Mouse (Mus musculus): Measurements from ENCODE around the gene Tert. TPM values are rescaled to one million over a fixed set of nuclear protein-coding genes. Genes with fewer than 3 reads are reported as not detected.

Tert gene
- polyA plus RNA-seq (2016; fragmentation: Nextera tagmentation; extraction: Ambion mirVana), result 9.2 and 10.4 TPM in 2 replicates

DNA sequence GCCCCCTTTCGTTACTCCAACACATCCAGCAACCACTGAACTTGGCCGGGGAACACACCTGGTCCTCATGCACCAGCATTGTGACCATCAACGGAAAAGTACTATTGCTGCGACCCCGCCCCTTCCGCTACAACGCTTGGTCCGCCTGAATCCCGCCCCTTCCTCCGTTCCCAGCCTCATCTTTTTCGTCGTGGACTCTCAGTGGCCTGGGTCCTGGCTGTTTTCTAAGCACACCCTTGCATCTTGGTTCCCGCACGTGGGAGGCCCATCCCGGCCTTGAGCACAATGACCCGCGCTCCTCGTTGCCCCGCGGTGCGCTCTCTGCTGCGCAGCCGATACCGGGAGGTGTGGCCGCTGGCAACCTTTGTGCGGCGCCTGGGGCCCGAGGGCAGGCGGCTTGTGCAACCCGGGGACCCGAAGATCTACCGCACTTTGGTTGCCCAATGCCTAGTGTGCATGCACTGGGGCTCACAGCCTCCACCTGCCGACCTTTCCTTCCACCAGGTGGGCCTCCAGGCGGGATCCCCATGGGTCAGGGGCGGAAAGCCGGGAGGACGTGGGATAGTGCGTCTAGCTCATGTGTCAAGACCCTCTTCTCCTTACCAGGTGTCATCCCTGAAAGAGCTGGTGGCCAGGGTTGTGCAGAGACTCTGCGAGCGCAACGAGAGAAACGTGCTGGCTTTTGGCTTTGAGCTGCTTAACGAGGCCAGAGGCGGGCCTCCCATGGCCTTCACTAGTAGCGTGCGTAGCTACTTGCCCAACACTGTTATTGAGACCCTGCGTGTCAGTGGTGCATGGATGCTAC, at the start of gene Tert:
TSS of gene Tert (plus strand) at position 167 of the 805 bp plus-strand sequence.
- Histone ChIP-seq H3K4me1 (peaks cover 27% of the 10 kb centered on the region), H3K27ac (replicated peaks) (peak within 1 kb of the TSS; percentile 90), H3K4me3 (peak within 1 kb of the TSS; percentile 73), H3K27me3 (replicated peaks; ENCODE audit: low read depth, poor library complexity, severe bottlenecking) (no peaks in the 10 kb centered on the region), H3K36me3 (replicated peaks) (peaks cover 32% of the 10 kb centered on the region), H3K9me3 (no peaks in the 10 kb centered on the region)
- peak; percentile 83 for DNase-seq (ENCODE audit: low spot score)
- WGBS, result 10% methylated on average over 47 of the region's 47 CpGs

DNA sequence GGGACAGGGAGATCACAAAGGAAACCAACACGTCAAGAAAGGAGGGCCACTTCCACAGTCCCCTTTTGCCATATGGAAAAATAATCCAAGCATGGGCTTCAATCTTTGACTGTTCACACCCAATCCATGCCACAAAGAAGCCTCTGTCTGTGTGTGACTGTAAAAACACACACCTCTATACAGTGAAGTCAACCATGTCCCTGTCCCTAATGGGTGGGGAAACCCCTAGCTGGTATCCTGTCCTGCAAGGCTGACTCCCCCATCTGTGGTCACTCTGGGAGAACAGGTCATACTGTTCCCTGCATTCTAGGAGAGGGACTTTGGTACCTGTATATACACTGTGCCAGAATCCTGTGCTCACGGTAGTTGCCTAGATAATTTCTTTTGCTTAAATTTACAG, 49.4 kb upstream of the Tert start:
- no peaks in the 10 kb centered on the region for H3K27me3 ChIP-seq (replicated peaks; ENCODE audit: low read depth, poor library complexity, severe bottlenecking)
- no peak for DNase-seq (ENCODE audit: low spot score)
- H3K9me3 ChIP-seq, result no peaks in the 10 kb centered on the region
- no peak overlapping the region for H3K27ac ChIP-seq (replicated peaks)
- 75% methylated on average over 2 of the region's 2 CpGs for WGBS
- H3K36me3 ChIP-seq (replicated peaks), result no peaks in the 10 kb centered on the region
- no peaks in the 10 kb centered on the region for H3K4me1 ChIP-seq
- no peak overlapping the region for H3K4me3 ChIP-seq

DNA sequence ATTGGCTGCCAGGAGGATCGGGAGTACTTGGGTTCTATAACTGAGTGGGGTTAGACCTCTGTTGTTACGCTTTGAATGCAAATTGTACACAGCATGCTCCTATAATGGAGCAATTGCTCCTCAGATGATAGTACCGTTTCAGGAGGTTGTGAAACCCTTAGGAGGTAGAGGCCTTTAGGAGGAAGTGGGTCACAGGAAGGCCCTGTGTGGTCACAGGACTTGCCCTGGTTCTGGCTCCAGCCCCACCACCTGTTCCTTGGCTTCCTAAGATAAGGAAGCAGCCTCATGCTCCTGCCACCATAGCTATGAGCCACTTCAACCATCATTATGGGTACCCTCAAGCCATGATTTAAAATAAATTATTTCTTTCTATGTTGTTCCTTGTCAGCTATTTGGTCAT, 35.2 kb upstream of the Tert start:
- 89% methylated on average over 3 of the region's 3 CpGs for WGBS
- Histone ChIP-seq H3K9me3 (no peaks in the 10 kb centered on the region), H3K4me1 (no peaks in the 10 kb centered on the region), H3K4me3 (no peak overlapping the region), H3K27ac (replicated peaks) (no peak overlapping the region), H3K36me3 (replicated peaks) (no peaks in the 10 kb centered on the region), H3K27me3 (replicated peaks; ENCODE audit: low read depth, poor library complexity, severe bottlenecking) (no peaks in the 10 kb centered on the region)
- DNase-seq (ENCODE audit: low spot score), result no peak

DNA sequence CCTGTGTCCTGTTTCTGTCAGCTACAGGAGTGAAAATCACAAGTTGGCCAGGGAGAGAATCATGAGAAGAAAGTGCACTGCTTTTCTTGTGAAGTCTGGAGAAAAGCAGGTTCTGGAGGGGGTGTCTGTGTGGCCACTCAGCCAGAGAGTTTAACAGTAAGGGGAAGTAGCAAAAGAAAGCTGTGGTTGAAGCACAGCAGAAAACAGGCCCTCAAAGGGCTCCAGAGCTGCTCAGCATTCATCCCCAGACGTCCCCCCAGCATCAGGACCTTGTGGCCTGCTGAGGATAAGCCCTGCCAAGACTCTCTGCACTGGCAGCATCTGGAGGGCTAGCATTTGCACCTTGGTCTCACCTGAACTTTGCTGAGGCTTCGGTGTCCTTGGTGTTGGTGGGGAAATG, 34.2 kb upstream of the Tert start:
- no peaks in the 10 kb centered on the region for H3K9me3 ChIP-seq
- no peaks in the 10 kb centered on the region for H3K27me3 ChIP-seq (replicated peaks; ENCODE audit: low read depth, poor library complexity, severe bottlenecking)
- H3K27ac ChIP-seq (replicated peaks), result no peak overlapping the region
- no peak for DNase-seq (ENCODE audit: low spot score)
- H3K36me3 ChIP-seq (replicated peaks), result no peaks in the 10 kb centered on the region
- WGBS, result 50% methylated on average over 2 of the region's 2 CpGs
- no peaks in the 10 kb centered on the region for H3K4me1 ChIP-seq
- H3K4me3 ChIP-seq, result no peak overlapping the region

DNA sequence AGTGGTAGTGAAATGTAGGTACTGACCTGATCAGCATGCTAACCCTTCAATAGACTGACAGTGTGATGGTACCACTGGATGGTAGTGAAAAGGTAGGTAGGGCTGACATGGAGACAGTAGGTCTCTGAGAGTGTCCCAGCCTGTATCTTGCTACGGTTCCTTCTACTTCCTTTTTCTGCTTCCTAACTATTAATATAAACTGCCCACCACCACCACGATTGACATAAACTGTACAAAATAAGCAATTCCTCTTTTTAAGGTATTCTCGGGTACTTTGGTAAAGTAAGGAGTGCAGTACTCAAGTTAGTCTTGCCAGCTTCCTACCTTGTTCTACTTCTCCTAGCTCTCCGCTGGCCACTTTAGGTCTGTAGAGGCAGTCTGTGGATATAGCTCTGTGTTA, 30.4 kb upstream of the Tert start:
- no peaks in the 10 kb centered on the region for H3K4me1 ChIP-seq
- DNase-seq (ENCODE audit: low spot score), result no peak
- no peak overlapping the region for H3K4me3 ChIP-seq
- no peaks in the 10 kb centered on the region for H3K36me3 ChIP-seq (replicated peaks)
- H3K27me3 ChIP-seq (replicated peaks; ENCODE audit: low read depth, poor library complexity, severe bottlenecking), result no peaks in the 10 kb centered on the region
- no peak overlapping the region for H3K27ac ChIP-seq (replicated peaks)
- H3K9me3 ChIP-seq, result no peaks in the 10 kb centered on the region
- 79% methylated on average over 4 of the region's 4 CpGs for WGBS

DNA sequence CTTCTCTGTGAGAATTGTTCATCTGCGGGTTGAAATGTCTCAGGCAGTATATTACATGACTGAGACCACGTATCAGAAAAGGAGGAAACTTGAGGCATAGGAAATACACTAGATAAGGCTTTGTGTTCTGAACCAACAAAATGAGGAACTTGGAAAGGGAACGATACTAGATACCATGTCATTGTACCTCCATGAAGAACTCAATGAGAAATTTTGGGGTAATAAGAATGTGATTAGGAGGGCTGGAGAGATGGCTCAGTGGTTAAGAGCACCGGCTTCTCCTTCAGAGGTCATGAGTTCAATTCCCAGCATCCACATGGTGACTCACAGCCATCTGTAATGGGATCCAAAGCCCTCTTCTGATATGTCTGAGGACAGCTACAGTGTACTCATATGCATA, 26.5 kb upstream of the Tert start:
- no peak for DNase-seq (ENCODE audit: low spot score)
- Histone ChIP-seq H3K9me3 (no peaks in the 10 kb centered on the region), H3K4me1 (peaks cover 19% of the 10 kb centered on the region), H3K27me3 (replicated peaks; ENCODE audit: low read depth, poor library complexity, severe bottlenecking) (no peaks in the 10 kb centered on the region), H3K4me3 (no peak overlapping the region), H3K27ac (replicated peaks) (no peak overlapping the region), H3K36me3 (replicated peaks) (no peaks in the 10 kb centered on the region)
- WGBS, result 79% methylated on average over 4 of the region's 4 CpGs

DNA sequence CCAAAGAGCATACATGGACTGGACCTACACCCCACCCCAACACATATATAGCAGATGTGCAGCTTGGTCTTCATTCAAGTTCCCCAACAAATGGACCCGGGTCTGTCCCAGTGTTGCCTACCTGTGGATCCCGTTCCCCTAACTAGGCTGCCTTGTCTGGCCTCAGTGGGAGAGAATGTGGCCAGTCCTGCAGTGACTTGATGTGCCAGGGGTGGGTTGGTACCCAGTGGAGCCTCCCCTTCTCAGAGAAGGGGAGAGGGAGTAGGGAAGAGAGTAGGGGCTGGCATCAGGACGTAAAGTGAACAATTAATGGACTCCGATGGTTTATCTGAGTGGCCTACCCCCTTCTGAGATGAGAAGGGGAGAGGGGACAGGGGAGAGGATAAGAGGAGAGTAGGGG, 23.7 kb upstream of the Tert start:
- 53% methylated on average over 4 of the region's 4 CpGs for WGBS
- DNase-seq (ENCODE audit: low spot score), result peak; percentile 11
- H3K27ac ChIP-seq (replicated peaks), result peak overlapping the region; percentile 91; the same call in 1 of the 2 replicates

GRCm38 (mm10) chr13:73603522-73604155, 23.1 kb upstream of the Tert start, which contains the start of gene Clptm1l:
Gene Clptm1l, plus strand, starts transcription at chr13:73604006.
- Histone ChIP-seq H3K4me3 (peak within 1 kb of the TSS; percentile 92), H3K36me3 (replicated peaks) (peaks cover 27% of the 10 kb centered on the region), H3K27me3 (replicated peaks; ENCODE audit: low read depth, poor library complexity, severe bottlenecking) (no peaks in the 10 kb centered on the region), H3K4me1 (peaks cover 23% of the 10 kb centered on the region), H3K9me3 (no peaks in the 10 kb centered on the region), H3K27ac (replicated peaks) (peak within 1 kb of the TSS; percentile 91)
- under 1% methylated on average over 53 of the region's 53 CpGs for WGBS
- DNase-seq (ENCODE audit: low spot score), result peak; percentile 98

More for the DNA sequence above, 23.7 kb upstream of the Tert start:
- Histone ChIP-seq H3K9me3 (no peaks in the 10 kb centered on the region), H3K4me3 (peak overlapping the region; percentile 92), H3K36me3 (replicated peaks) (peaks cover 21% of the 10 kb centered on the region), H3K27me3 (replicated peaks; ENCODE audit: low read depth, poor library complexity, severe bottlenecking) (no peaks in the 10 kb centered on the region), H3K4me1 (peaks cover 23% of the 10 kb centered on the region)

- H3K9me3 ChIP-seq, result no peaks in the 10 kb centered on the region
- H3K36me3 ChIP-seq (replicated peaks), result peaks cover 34% of the 10 kb centered on the region
- WGBS, result 5% methylated on average over 39 of the region's 39 CpGs
- H3K27me3 ChIP-seq (replicated peaks; ENCODE audit: low read depth, poor library complexity, severe bottlenecking), result no peaks in the 10 kb centered on the region
- peak overlapping the region; percentile 92 for H3K4me3 ChIP-seq
- H3K27ac ChIP-seq (replicated peaks), result peak overlapping the region; percentile 91
- H3K4me1 ChIP-seq, result peaks cover 23% of the 10 kb centered on the region
- no peak for DNase-seq (ENCODE audit: low spot score)
Observed at GRCm38 (mm10) chr13:73604156-73604957, 22.4 kb upstream of the Tert start.

- H3K27ac ChIP-seq (replicated peaks), result no peak overlapping the region
- H3K36me3 ChIP-seq (replicated peaks), result peaks cover 89% of the 10 kb centered on the region
- H3K27me3 ChIP-seq (replicated peaks; ENCODE audit: low read depth, poor library complexity, severe bottlenecking), result no peaks in the 10 kb centered on the region
- 91% methylated on average over 5 of the region's 5 CpGs for WGBS
- DNase-seq (ENCODE audit: low spot score), result no peak
- H3K4me1 ChIP-seq, result no peaks in the 10 kb centered on the region
- no peak overlapping the region for H3K4me3 ChIP-seq
- no peaks in the 10 kb centered on the region for H3K9me3 ChIP-seq
Observed at GRCm38 (mm10) chr13:73618406-73618805, 8.3 kb upstream of the Tert start.

DNA sequence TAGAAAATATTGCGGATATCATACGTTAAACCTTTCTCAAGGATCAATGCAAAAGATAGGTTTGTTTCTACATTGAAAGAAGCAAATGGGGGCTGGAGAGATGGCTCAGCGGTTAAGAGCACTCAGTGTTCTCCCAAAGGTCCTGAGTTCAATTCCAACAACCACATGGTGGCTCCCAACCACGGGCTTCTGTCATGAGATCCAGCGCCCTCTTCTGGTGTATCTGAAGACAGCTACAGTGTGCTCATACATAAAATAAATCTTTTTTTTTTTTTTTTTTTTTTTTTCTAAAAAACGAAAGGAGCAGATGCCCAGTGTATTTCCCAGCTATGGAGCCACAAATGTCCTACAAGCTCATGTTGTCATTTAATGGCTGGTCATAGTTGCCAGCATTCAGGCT, 6.1 kb upstream of the Tert start:
- no peak overlapping the region for H3K27ac ChIP-seq (replicated peaks)
- no peaks in the 10 kb centered on the region for H3K27me3 ChIP-seq (replicated peaks; ENCODE audit: low read depth, poor library complexity, severe bottlenecking)
- 75% methylated on average over 6 of the region's 6 CpGs for WGBS
- H3K4me3 ChIP-seq, result no peak overlapping the region
- H3K4me1 ChIP-seq, result no peaks in the 10 kb centered on the region
- no peaks in the 10 kb centered on the region for H3K9me3 ChIP-seq
- no peak for DNase-seq (ENCODE audit: low spot score)
- peaks cover 66% of the 10 kb centered on the region for H3K36me3 ChIP-seq (replicated peaks)

- peak overlapping the region; percentile 90 for H3K27ac ChIP-seq (replicated peaks)
- 47% methylated on average over 6 of the region's 6 CpGs for WGBS
Observed at GRCm38 (mm10) chr13:73626410-73626744, 334 bp upstream of the Tert start.

More at GRCm38 (mm10) chr13:73626410-73626744, 334 bp upstream of the Tert start:
- Histone ChIP-seq H3K4me1 (peaks cover 27% of the 10 kb centered on the region), H3K4me3 (peak overlapping the region; percentile 73), H3K36me3 (replicated peaks) (peaks cover 36% of the 10 kb centered on the region), H3K9me3 (no peaks in the 10 kb centered on the region), H3K27me3 (replicated peaks; ENCODE audit: low read depth, poor library complexity, severe bottlenecking) (no peaks in the 10 kb centered on the region)
- no peak for DNase-seq (ENCODE audit: low spot score)

All from embryonic facial prominence, embryonic 10.5 days (tissue).